Mouse (Mus musculus) C2C12 (cell line): ENCODE measurements around the gene Grk5. TPM values are rescaled to one million over a fixed set of nuclear protein-coding genes. Genes with fewer than 3 reads are reported as not detected.

Source experiments
- H3K27me3 ChIP-seq: one replicate; pipeline ENCODE4 v1.6.1; 2011; ENCODE audit not compliant: control insufficient read depth, insufficient read depth, insufficient read length
- H3K36me3 ChIP-seq: one replicate; pipeline ENCODE4 v1.6.1; 2011; ENCODE audit not compliant: control insufficient read depth, insufficient read depth
- H3K4me3 ChIP-seq: one replicate; pipeline ENCODE4 v1.5.1; 2011; ENCODE audit warnings: mild to moderate bottlenecking, control low read depth; ENCODE audit not compliant: poor library complexity, insufficient read depth, severe bottlenecking
- H3K79me2 ChIP-seq: one replicate; pipeline ENCODE4 v1.6.1; 2011; ENCODE audit not compliant: control insufficient read depth, insufficient read depth
- H3K79me3 ChIP-seq: one replicate; pipeline ENCODE4 v1.6.1; 2011; ENCODE audit warnings: low read depth, control low read depth
- H3ac ChIP-seq: one replicate; pipeline ENCODE3; 2011; ENCODE audit warnings: low read depth; ENCODE audit not compliant: control insufficient read depth, insufficient read length
- CEBPB ChIP-seq: IDR thresholded peaks from one replicate; pipeline ENCODE4 v1.6.1; 2011; ENCODE audit warnings: low read depth, mild to moderate bottlenecking, control low read depth, moderate library complexity
- CTCF ChIP-seq: IDR thresholded peaks from one replicate; pipeline ENCODE4 v1.5.1; 2011; ENCODE audit not compliant: control insufficient read depth, insufficient read depth, insufficient read length
- FOSL1 ChIP-seq: IDR thresholded peaks from one replicate; pipeline ENCODE4 v1.8.0; 2011; ENCODE audit warnings: mild to moderate bottlenecking, low read length; ENCODE audit not compliant: poor library complexity, insufficient read depth, severe bottlenecking
- MAX ChIP-seq: IDR thresholded peaks from one replicate; pipeline ENCODE4 v1.6.1; 2011; ENCODE audit warnings: mild to moderate bottlenecking, control low read depth
- MYOD1 ChIP-seq: IDR thresholded peaks from one replicate; pipeline ENCODE4 v1.6.1; 2011; ENCODE audit warnings: low read depth; ENCODE audit not compliant: control insufficient read depth, insufficient read length
- MYOG ChIP-seq: IDR thresholded peaks from one replicate; pipeline ENCODE4 v1.6.1; 2011; ENCODE audit not compliant: control insufficient read depth, insufficient read length; ENCODE audit errors: extremely low read depth
- USF1 ChIP-seq: IDR thresholded peaks from one replicate; pipeline ENCODE4 v1.6.1; 2011; ENCODE audit warnings: low read depth, mild to moderate bottlenecking, control low read depth, moderate library complexity
- polyA plus RNA-seq: library from polyadenylated mRNA; unstranded; fragments of >200 nt; fragmentation: generic; extraction: Trizol; gene quantifications from one replicate; pipeline ENCODE4 v1.2.1, GENCODE M21; 2012; ENCODE audit warnings: missing spikeins

Grk5 gene
- polyA plus RNA-seq, 1 experiment: 1.1 TPM

DNA sequence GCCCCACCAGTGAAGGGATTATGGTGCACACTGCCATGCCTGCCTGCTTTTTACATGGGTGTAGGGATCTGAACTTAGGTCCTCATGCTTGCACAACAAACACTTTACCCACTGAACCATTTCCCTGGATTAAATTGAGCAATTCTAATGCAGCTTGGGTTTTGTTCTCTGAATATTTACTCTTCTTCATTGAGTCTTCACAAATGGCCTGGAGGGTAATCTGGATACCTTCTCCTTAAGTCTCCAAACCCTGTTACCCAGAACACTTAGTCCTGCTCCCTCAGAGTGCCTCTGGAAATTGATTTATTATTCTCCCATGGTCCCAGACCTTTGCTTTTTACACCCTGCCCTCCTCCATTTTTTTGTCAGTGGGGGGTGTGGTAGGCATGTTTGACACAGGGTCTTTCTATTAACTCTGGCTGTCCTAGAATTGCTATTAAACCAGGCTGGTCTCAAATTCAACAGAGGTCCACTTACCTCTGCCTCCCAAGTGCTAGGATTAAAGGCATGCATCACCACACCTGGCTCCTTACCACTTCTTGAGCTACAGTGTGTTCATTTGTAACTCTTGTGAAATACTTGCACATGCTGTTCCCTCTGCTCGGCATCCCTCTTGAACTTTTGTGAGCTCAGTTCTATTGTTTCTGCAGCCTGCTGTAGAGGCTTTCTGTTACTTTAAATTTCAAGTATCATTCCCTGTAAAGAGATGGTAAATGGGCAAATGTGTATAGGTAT, 82.9 kb downstream of the Grk5 start:
- H3K79me2 ChIP-seq: no peaks in the 10 kb centered on the region
- no peaks in the 10 kb centered on the region for H3K79me3 ChIP-seq
- no peaks in the 10 kb centered on the region for H3K27me3 ChIP-seq
- no peak overlapping the region for H3K4me3 ChIP-seq
- no peak for TF ChIP-seq MYOG
- no peak for TF ChIP-seq MYOD1
- TF ChIP-seq USF1: no peak
- no peak overlapping the region for H3ac ChIP-seq
- no peaks in the 10 kb centered on the region for H3K36me3 ChIP-seq

DNA sequence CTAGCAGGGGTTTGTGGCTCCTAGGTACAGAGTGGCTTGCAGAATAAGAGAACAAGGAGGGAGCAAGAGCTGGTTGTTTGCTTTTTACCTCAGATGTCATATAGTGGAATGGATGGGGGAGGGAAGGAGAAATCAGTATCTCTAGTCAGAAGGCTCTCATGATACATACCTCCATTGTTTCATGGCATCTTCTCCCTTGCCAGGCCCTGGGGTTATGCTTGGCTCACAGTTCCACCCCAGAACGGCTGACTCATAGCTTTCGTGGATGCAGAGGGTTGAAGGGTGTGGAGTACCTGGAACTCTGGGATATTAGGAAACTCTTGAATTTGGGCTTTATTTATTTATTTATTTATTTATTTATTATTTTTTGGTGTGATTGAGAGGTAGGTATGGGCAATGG, 84.0 kb downstream of the Grk5 start:
- no peak overlapping the region for H3K4me3 ChIP-seq
- H3K27me3 ChIP-seq: no peaks in the 10 kb centered on the region
- H3K79me3 ChIP-seq: no peaks in the 10 kb centered on the region
- H3K79me2 ChIP-seq: no peaks in the 10 kb centered on the region
- no peak overlapping the region for H3ac ChIP-seq
- no peak for TF ChIP-seq CEBPB
- no peak for TF ChIP-seq CTCF
- no peak for TF ChIP-seq MAX
- no peak for TF ChIP-seq USF1
- no peak for TF ChIP-seq MYOG
- no peak for TF ChIP-seq MYOD1
- TF ChIP-seq FOSL1: no peak
- H3K36me3 ChIP-seq: no peaks in the 10 kb centered on the region

DNA sequence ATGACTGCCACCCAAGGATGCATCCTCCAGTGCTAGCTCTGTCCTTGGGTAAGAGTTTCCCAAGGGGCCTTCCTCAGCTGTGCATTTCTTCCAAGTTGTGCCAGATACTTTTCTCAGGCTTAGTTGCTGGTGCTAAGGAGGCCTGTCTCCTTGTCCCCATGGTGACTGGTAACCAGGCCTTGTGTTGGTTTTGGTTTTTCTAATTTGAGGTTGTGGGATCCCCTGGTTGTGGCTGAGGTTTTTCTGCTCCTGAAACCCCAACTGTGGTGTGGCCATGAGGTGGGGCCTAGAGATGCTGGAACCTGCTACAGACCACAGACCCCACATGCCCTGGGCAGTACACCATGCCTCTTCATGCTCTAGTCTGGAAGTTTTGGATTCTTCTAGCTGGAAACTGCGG, 90.0 kb downstream of the Grk5 start:
- H3K79me2 ChIP-seq: no peaks in the 10 kb centered on the region
- H3K27me3 ChIP-seq: no peaks in the 10 kb centered on the region
- no peak overlapping the region for H3K4me3 ChIP-seq
- no peaks in the 10 kb centered on the region for H3K79me3 ChIP-seq
- no peak for TF ChIP-seq FOSL1
- no peaks in the 10 kb centered on the region for H3K36me3 ChIP-seq
- H3ac ChIP-seq: no peak overlapping the region

DNA sequence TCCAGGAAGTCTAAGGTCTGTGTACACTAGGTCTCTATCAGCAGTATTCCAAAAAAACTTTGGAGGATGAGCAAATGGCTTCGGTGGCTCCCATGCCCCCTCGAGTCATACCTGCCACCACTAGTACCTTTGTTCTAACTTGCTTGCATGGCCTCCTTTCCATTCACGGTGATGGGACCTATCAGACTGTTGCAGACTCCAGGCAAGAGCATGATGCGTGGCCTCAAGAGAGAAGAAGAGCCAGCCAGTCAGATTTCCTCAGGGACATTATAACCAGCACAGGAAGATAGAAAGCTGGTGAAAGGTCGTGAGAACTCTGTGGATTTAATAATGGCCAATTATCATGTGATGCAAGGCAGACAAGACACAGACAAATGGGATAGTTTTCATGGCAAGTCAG, 91.8 kb downstream of the Grk5 start:
- Histone ChIP-seq H3ac (no peak overlapping the region), H3K36me3 (no peaks in the 10 kb centered on the region), H3K4me3 (no peak overlapping the region), H3K79me3 (no peaks in the 10 kb centered on the region), H3K79me2 (no peaks in the 10 kb centered on the region), H3K27me3 (no peaks in the 10 kb centered on the region)
- TF ChIP-seq USF1 (no peak), MAX (no peak), MYOG (no peak), FOSL1 (no peak), MYOD1 (no peak), CEBPB (no peak)

DNA sequence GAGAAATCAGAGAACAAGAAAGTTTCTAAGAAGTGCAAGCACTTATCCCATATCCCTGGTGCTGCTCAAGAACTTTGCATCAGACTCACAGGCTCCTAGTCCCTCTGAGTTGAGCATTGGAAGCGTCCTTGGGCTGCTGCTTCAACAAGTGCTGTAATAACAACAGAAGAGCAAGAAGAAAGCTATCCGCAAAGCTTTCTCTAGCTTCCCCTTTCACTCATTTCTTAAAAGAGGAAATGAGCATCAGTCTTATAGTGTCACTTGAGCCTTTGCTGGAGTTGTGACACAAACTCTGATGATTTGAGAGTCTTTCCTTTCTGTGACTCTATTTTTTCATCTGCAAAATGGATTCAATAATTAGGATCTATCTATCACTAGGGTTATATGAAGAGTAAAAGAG, 92.3 kb downstream of the Grk5 start:
- Histone ChIP-seq H3K36me3 (no peaks in the 10 kb centered on the region), H3K79me3 (no peaks in the 10 kb centered on the region), H3ac (no peak overlapping the region), H3K4me3 (no peak overlapping the region), H3K79me2 (no peaks in the 10 kb centered on the region), H3K27me3 (no peaks in the 10 kb centered on the region)
- TF ChIP-seq CEBPB: no peak
- TF ChIP-seq MYOD1: no peak
- TF ChIP-seq FOSL1: no peak
- no peak for TF ChIP-seq CTCF
- TF ChIP-seq USF1: no peak
- no peak for TF ChIP-seq MYOG
- TF ChIP-seq MAX: no peak

DNA sequence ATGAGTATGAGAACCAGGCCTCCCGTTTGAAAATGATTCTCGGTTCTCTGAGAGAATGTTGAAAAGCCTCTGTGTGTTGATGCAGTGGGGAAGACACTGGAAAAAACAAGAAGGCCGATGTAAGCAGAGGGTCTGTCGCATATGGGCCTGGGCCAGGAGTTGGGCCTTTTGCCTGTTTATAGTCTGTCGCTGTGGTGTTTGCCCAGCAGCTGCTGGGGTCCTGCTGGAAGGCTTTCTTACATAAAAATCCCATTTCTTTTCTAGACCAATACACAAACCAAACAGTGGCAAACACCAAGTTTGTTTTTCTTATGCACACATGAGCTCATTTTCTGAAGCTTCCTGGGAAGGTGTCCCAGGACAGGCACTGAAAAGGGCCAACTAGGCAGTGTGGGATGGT, 100.2 kb downstream of the Grk5 start:
- Histone ChIP-seq H3K27me3 (no peaks in the 10 kb centered on the region), H3K79me2 (no peaks in the 10 kb centered on the region), H3K79me3 (no peaks in the 10 kb centered on the region), H3ac (no peak overlapping the region), H3K4me3 (no peak overlapping the region), H3K36me3 (no peaks in the 10 kb centered on the region)
- TF ChIP-seq MYOD1: no peak
- no peak for TF ChIP-seq MAX
- no peak for TF ChIP-seq USF1
- no peak for TF ChIP-seq CEBPB
- no peak for TF ChIP-seq MYOG
- TF ChIP-seq FOSL1: no peak
